Comparison of ENCODE assay signal across 9 mouse cellular contexts in the genomic region with DNA sequence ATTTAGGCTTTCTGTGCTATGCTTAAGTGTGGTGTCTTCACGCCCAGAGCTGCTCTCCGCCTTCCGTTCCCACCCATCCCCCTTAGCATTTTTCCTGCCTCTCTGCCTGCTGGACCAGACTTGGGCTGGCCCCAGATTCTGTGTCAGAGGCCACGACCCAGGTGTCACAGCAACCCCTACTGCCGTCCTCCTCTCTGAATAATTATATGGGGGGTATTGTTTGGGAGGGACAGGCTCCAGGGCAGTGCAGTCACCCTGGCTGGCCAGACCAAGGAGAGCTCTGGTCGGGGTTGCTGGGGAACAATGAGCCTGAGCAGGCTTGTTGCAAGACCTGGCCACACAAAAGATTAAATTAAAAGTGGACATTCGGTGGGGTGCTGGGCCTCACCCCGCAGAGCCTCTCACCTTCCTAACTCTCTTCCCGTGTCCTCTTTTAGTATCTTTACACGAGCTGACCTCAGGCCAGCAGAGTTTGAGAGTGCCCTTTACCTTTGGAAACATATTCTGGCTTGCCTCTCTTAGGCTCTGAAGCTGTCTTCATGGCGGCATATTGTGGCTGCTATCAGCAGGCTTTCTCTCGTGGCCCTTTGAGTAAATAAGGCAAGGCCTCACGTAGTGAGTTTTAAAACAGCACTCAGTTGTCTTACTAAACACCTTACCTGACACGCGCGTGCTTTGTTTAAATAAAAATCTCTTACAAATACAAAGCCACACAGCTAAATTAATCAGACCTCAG. TPM values are rescaled to one million over a fixed set of nuclear protein-coding genes. Genes with fewer than 3 reads are reported as not detected.
A peak's percentile ranks its signal among the peaks of the same experiment; 100 is the strongest.
DNase-seq lines count a peak whose midpoint lies in the region; ATAC-seq and TF ChIP-seq lines count a peak whose summit lies in the region.
"Had no signal": no experiment of that assay in that cellular context is flagged by ENCODE, and none has a peak within 500 bp of the region (broad histone marks: within the 10 kb centered on the region; RNA-seq: fewer than 3 reads in every experiment).

No protein-coding gene starts in this region.

- ATAC-seq in embryonic facial prominence, embryonic 11.5 days (replicated peaks; ENCODE audit: insufficient number of reproducible peaks, low FRiP score, low TSS enrichment, low read depth), result peak; percentile 69; the same call in 1 of the 2 replicates
- ATAC-seq in hindbrain, embryonic 16.5 days, result 0 out of 2 replicates have a peak, but pooled peaks have one; percentile 37
- 0 out of 2 replicates have a peak, but pooled peaks have one; percentile 25 for ATAC-seq in midbrain, embryonic 15.5 days (replicated peaks)

- no peak for TF ChIP-seq CTCF in layer of hippocampus, adult 2 months (conservative IDR thresholded peaks at IDR 0.05)

- H3K4me3 ChIP-seq in layer of hippocampus, adult 2 months, result no peak overlapping the region
- H3K4me3 ChIP-seq in embryonic facial prominence, embryonic 11.5 days (ENCODE audit: low read depth, low read length), result no peak overlapping the region
- no peak overlapping the region for H3K4me3 ChIP-seq in hindbrain, embryonic 16.5 days (ENCODE audit: low read length)
- H3K4me3 ChIP-seq in midbrain, embryonic 15.5 days, result no peak overlapping the region

- peaks cover 11% of the 10 kb centered on the region for H3K4me1 ChIP-seq in embryonic facial prominence, embryonic 11.5 days (ENCODE audit: control insufficient read depth, insufficient read depth, low read length)
- peaks cover 16% of the 10 kb centered on the region for H3K4me1 ChIP-seq in hindbrain, embryonic 16.5 days (ENCODE audit: control insufficient read depth, insufficient read depth, low read depth, low read length)
- H3K4me1 ChIP-seq in midbrain, embryonic 15.5 days, result peaks cover 24% of the 10 kb centered on the region

- H3K36me3 ChIP-seq in embryonic facial prominence, embryonic 11.5 days (replicated peaks; ENCODE audit: control insufficient read depth, insufficient read depth, low read depth, low read length), result no peaks in the 10 kb centered on the region
- H3K36me3 ChIP-seq in hindbrain, embryonic 16.5 days (ENCODE audit: control insufficient read depth, insufficient read depth, low read length), result no peaks in the 10 kb centered on the region
- no peaks in the 10 kb centered on the region for H3K36me3 ChIP-seq in midbrain, embryonic 15.5 days (replicated peaks)

- peak overlapping the region; percentile 33; the same call in 1 of the 2 replicates for H3K9ac ChIP-seq in embryonic facial prominence, embryonic 11.5 days (replicated peaks; ENCODE audit: low read length)
- H3K9ac ChIP-seq in hindbrain, embryonic 16.5 days (ENCODE audit: low read depth, low read length), result no peak overlapping the region
- H3K9ac ChIP-seq in midbrain, embryonic 15.5 days, result no peak overlapping the region

- 16% methylated on average over 16 of the region's 16 CpGs for WGBS in embryonic facial prominence, embryonic 11.5 days
- WGBS in hindbrain, embryonic 16.5 days, result 26% methylated on average over 16 of the region's 16 CpGs
- WGBS in midbrain, embryonic 15.5 days, result 19% methylated on average over 16 of the region's 16 CpGs

- no peaks in the 10 kb centered on the region for H3K27me3 ChIP-seq in embryonic facial prominence, embryonic 11.5 days (ENCODE audit: control insufficient read depth, insufficient read depth, low read length)
- no peaks in the 10 kb centered on the region for H3K27me3 ChIP-seq in hindbrain, embryonic 16.5 days (replicated peaks; ENCODE audit: control insufficient read depth, insufficient read depth, low read length)
- no peaks in the 10 kb centered on the region for H3K27me3 ChIP-seq in midbrain, embryonic 15.5 days (replicated peaks)

- H3K27ac ChIP-seq in layer of hippocampus, adult 2 months, result peak overlapping the region; percentile 69
- H3K27ac ChIP-seq in embryonic facial prominence, embryonic 11.5 days (replicated peaks; ENCODE audit: low read depth, low read length), result peak overlapping the region; percentile 71
- H3K27ac ChIP-seq in hindbrain, embryonic 16.5 days (ENCODE audit: low read depth, low read length), result no peak overlapping the region
- no peak overlapping the region for H3K27ac ChIP-seq in midbrain, embryonic 15.5 days

- no peak overlapping the region for H3K4me2 ChIP-seq in embryonic facial prominence, embryonic 11.5 days (ENCODE audit: low read depth, low read length)
- H3K4me2 ChIP-seq in hindbrain, embryonic 16.5 days (ENCODE audit: low read length), result no peak overlapping the region
- H3K4me2 ChIP-seq in midbrain, embryonic 15.5 days, result no peak overlapping the region

- DNase-seq in layer of hippocampus, adult 2 months (ENCODE audit: low spot score in 2 of 2), result no peak
- DNase-seq in layer of hippocampus, adult 11-12 months (ENCODE audit: low spot score), result no peak
- DNase-seq in embryonic facial prominence, embryonic 11.5 days (ENCODE audit: low spot score), result no peak
- no peak for DNase-seq in cerebellum, adult 9-10 months
- DNase-seq in frontal cortex, adult 2 months (ENCODE audit: extremely low spot score in 1 of 2, low spot score in 1 of 2), result no peak
- no peak for DNase-seq in c-Kit-positive CD71-positive TER-119-positive erythroid progenitor cells, embryonic 14.5 days (ENCODE audit: low spot score)

- no peaks in the 10 kb centered on the region for H3K9me3 ChIP-seq in embryonic facial prominence, embryonic 11.5 days (replicated peaks; ENCODE audit: control insufficient read depth, low read length)
- no peaks in the 10 kb centered on the region for H3K9me3 ChIP-seq in hindbrain, embryonic 16.5 days (ENCODE audit: control insufficient read depth, low read length)
- no peaks in the 10 kb centered on the region for H3K9me3 ChIP-seq in midbrain, embryonic 15.5 days

RNA-seq across cellular contexts. Expression of gene Pygo1, which starts 45.1 kb away (rescaled TPM):
- total RNA-seq in layer of hippocampus, adult 2 months (2021), result 10 to 100 TPM; 30.9 to 32.9 TPM
- 10.7 and 12.7 TPM in 2 replicates for polyA plus RNA-seq in embryonic facial prominence, embryonic 11.5 days (2014; fragmentation: Nextera tagmentation; extraction: Ambion mirVana)
- polyA plus RNA-seq in hindbrain, embryonic 16.5 days (2015; fragmentation: Nextera tagmentation; extraction: Ambion mirVana), result 12.0 and 13.4 TPM in 2 replicates
- polyA plus RNA-seq in midbrain, embryonic 15.5 days (2015; fragmentation: Nextera tagmentation; extraction: Ambion mirVana), result 13.8 and 15.5 TPM in 2 replicates
- polyA plus RNA-seq in frontal cortex, adult 2 months (2012; rRNA removed), result 11.3 and 13.8 TPM in 2 replicates
- total RNA-seq: common myeloid progenitor, adult 5-6 weeks had no signal

Comparison
In these comparisons a context has a peak if more than half of its experiments do, and no peak if none do; other contexts are left out.
1. H3K27ac ChIP-seq: peak in layer of hippocampus, adult 2 months (single experiment) and embryonic facial prominence, embryonic 11.5 days (single experiment); none in hindbrain, embryonic 16.5 days (single experiment) and midbrain, embryonic 15.5 days (single experiment).
2. Peak in every context shown above with its lines, with median percentiles within 50 percentile points of each other: ATAC-seq.